Mouse (Mus musculus) urinary bladder, adult 18-20 months (tissue): ENCODE measurements around the gene Gucy1a1.
"Not testable (repeated sequence)": the region's sequence is repeated elsewhere in the genome, so short reads cannot be mapped to it uniquely, and the experiment has no call there.

ENCODE experiments used
- DNase-seq, 2 experiments: peaks; one replicate each; pipeline ENCODE4 v3.0.0; 2022; ENCODE audit warnings: low spot score in 2 of 2, mixed read lengths in 2 of 2

Gene Gucy1a1

GRCm38 (mm10) chr3:82145126-82145901, at the start of gene Gucy1a1:
Gene Gucy1a1 (minus strand): TSS chr3:82145789.
- peak; percentile 11 to 25 for DNase-seq

GRCm38 (mm10) chr3:82191559-82192245, 46.1 kb upstream of the Gucy1a1 start:
- DNase-seq = no peak

- DNase-seq = peak in 1 of 2 experiments; percentile 2
Measured at GRCm38 (mm10) chr3:82185626-82186025, 40.0 kb upstream of the Gucy1a1 start.

- DNase-seq = no peak
Measured at GRCm38 (mm10) chr3:82181500-82181899, 35.9 kb upstream of the Gucy1a1 start.

GRCm38 (mm10) chr3:82180253-82180652, 34.7 kb upstream of the Gucy1a1 start:
- DNase-seq = no peak

GRCm38 (mm10) chr3:82175501-82175900, 29.9 kb upstream of the Gucy1a1 start:
- DNase-seq = no peak

- peak in 1 of 2 experiments; percentile 6 for DNase-seq
Measured at GRCm38 (mm10) chr3:82167064-82167463, 21.5 kb upstream of the Gucy1a1 start.

GRCm38 (mm10) chr3:82165937-82166336, 20.3 kb upstream of the Gucy1a1 start:
- DNase-seq = no peak

GRCm38 (mm10) chr3:82162992-82163391, 17.4 kb upstream of the Gucy1a1 start:
- DNase-seq = not testable (repeated sequence)

GRCm38 (mm10) chr3:82145978-82146377, 389 bp upstream of the Gucy1a1 start:
- DNase-seq = no peak

GRCm38 (mm10) chr3:82144725-82145125, 864 bp downstream of the Gucy1a1 start:
- DNase-seq = no peak

- DNase-seq = no peak
Measured at GRCm38 (mm10) chr3:82140781-82141180, 4.8 kb downstream of the Gucy1a1 start.

GRCm38 (mm10) chr3:82138002-82138667, 7.5 kb downstream of the Gucy1a1 start:
- DNase-seq = no peak

GRCm38 (mm10) chr3:82135483-82135882, 10.1 kb downstream of the Gucy1a1 start:
- DNase-seq = no peak

GRCm38 (mm10) chr3:82129258-82129657, 16.3 kb downstream of the Gucy1a1 start:
- no peak for DNase-seq

- DNase-seq = no peak
Measured at GRCm38 (mm10) chr3:82124567-82124966, 21.0 kb downstream of the Gucy1a1 start.

- no peak for DNase-seq
Measured at GRCm38 (mm10) chr3:82118916-82119315, 26.7 kb downstream of the Gucy1a1 start.

- DNase-seq = peak in 1 of 2 experiments; percentile 17
Measured at GRCm38 (mm10) chr3:82112439-82112838, 33.1 kb downstream of the Gucy1a1 start.

- no peak for DNase-seq
Measured at GRCm38 (mm10) chr3:82111986-82112385, 33.6 kb downstream of the Gucy1a1 start.

GRCm38 (mm10) chr3:82108951-82109350, 36.6 kb downstream of the Gucy1a1 start:
- no peak for DNase-seq

GRCm38 (mm10) chr3:82104229-82104628, 41.4 kb downstream of the Gucy1a1 start:
- no peak for DNase-seq

- no peak for DNase-seq
Measured at GRCm38 (mm10) chr3:82099127-82099526, 46.5 kb downstream of the Gucy1a1 start.
